Mouse (Mus musculus) retina, postnatal 7 days (tissue): ENCODE measurements around the gene Sdk2.

Source experiments
- DNase-seq: peaks from one replicate; pipeline ENCODE4 v3.0.0-alpha.2; 2012; ENCODE audit warnings: low read depth, low spot score

The Sdk2 gene

GRCm38 (mm10) chr11:113766284-113766985 lies 300.4 kb downstream of the Sdk2 start:
- DNase-seq: no peak

DNA sequence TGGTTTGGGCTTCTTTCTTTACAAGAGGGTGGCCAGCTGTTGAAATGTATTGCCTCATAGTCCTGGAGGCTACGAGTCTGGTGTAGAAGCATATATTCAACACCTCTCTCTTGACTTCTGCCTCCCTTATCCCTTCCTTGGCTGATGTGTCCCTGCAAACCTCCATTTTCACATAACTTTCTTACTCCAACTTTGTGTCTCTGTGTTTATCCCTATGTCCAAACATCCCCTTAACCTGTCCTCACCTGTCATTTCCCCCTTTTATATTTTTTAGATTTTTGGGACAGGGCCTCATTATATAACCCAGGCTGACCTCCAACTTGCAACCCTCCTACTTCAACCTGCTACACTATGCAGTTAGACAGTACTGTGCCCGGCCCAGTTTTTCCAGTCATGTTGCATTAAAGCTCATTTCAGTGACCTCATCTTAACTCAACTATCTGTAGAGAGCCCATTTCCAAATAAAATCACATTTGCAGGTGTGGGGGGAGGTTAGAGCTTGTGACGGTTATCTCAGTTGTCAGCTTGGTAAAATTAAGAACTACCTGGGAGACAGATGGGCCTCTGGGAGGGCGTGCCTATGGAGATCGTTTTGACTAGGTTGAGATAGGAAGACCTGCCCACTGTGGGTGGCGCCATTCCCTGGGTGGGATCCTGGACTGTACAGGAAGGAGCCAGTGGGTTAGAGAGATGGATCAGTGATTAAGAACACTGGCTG lies 302.6 kb downstream of the Sdk2 start:
- DNase-seq: no peak

DNA sequence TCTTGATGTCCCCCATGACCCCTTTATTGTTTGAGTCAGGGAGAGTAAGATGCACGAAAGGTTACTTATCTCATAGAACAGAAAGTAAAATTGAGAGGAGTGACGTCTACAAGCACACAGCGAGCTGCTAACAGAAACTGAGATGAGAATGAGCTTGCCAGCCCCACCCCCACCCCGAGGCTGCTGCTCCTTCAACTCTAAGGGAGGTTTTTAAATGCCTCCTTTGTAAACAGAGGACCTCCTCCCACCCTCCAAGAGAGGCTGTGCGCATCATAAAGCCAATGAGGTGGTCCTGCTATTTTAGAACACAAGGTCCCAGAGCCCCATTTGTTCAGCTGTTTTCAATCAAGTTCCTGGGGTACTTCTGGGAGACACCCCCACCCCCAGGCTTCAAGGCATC lies 303.4 kb downstream of the Sdk2 start:
- no peak for DNase-seq

DNA sequence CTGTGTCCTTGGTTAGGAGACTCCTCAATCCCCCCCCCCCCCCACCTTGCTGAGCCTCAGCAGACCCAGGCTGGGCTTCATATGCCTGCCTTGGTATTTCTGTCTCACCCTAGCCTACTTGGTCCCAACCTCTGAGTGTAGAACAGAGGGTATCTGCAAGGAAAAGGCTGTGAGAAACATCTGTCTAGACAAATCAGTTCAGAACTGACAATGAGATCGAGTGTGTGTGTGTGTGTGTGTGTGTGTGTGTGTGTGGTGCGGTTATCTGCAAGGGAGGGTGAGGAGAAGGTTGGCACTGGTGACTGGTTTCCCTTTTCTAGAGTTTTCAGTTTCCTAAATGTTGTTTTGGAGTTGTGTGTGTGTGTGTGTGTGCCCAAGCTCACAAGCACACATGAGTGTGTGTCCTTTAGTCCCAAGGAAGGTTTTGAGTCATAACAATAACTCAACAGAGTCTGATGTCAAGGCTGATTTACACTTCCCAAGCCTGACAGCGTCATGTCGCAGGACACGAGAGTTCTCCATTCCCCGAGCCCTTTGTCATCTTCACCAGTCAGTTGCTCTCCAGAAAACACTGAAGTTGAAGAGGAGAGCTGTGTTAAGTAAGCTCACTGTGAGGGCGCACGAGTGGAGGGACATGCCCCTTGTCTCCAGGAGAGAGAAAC lies 304.6 kb downstream of the Sdk2 start:
- no peak for DNase-seq

DNA sequence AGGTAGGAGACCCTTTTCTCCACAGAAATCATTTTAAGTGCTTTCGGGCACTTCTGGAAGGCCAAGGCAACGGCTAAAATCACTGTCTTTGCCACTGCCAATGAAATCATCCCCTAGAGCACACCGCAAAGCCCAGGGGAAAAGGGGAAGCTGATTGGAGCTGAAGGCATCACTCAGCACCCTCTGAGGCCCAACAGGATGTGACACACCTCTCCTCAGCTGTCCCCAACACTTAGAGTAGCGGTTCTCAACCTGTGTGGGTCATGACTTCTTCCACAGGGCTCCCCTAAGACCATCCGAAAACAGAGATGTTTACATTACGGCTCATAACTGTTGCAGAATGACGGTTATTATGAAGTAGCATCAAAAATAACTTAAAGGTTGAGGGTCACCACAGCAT lies 305.2 kb downstream of the Sdk2 start:
- DNase-seq: no peak

DNA sequence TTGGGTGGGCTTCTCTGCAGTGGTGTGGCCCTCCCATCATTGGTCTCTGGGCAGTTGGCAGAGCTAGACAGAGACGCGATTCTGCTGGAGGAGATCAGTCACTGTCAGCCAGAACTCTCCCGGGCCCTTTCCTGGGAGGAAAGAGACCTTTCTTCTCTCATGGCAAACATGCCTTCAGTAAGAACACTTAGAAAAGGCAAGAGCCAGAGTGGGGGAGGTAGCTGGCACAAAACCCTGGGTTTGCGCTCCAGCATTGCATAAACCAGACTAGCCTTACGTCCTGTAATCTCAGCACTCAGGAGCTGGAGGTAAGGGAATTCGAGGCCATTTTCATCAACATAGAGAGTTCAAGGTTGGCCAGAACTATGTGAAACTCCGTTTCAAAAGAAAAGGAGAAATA lies 306.4 kb downstream of the Sdk2 start:
- DNase-seq: no peak

- DNase-seq: no peak
Measured at GRCm38 (mm10) chr11:113758851-113759250, 308.0 kb downstream of the Sdk2 start.

GRCm38 (mm10) chr11:113756578-113756977 lies 310.3 kb downstream of the Sdk2 start:
- DNase-seq: no peak

- DNase-seq: no peak
Measured at GRCm38 (mm10) chr11:113755878-113756277, 311.0 kb downstream of the Sdk2 start.

DNA sequence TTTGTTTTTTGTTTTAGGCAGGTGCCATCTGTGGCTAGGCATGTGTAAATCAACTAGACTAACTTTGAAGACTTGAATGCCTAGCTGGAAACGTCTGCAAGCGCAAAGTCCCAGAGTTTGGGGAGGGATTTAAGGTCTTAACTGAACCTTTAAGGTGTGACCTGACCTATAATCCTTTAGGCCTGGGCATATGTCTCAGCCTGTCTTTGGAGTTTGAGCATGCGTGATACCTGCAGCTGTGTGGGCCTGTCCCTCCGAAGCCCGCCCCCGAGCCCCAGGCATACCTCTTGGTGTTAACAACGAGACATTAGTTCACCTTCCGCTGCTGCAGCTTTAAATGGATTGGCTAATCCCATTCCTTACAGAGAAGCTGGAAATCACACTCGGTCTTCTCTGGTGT lies 312.0 kb downstream of the Sdk2 start:
- no peak for DNase-seq

- DNase-seq: no peak
Measured at GRCm38 (mm10) chr11:113752685-113753430, 314.0 kb downstream of the Sdk2 start.

DNA sequence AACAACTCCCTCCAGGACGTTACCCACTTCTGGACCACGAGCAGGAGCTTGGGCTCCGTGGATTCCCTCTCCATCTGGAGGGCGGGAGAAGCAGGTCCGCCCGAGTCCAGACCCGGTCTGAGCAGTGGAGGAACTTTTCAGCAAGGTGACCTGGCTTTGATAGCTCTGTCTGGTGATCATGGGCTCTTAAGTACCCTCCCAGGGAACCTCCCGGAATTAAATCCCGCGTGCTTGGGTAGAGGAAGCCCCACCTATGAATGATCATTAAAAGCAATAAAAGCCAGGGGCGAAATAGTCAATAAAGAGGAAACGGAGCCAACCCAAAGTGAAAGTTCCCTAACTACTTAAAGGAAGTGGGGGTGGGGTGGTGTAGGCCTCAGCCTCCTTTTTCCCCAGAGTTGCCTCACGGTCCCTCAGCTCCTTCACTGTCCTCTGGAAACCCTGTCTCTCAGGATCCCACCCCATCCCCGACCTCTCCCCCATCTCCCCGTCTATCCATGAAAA lies 314.6 kb downstream of the Sdk2 start:
- DNase-seq: no peak

- DNase-seq: peak; percentile 73
Measured at GRCm38 (mm10) chr11:113751484-113752084, 315.3 kb downstream of the Sdk2 start, which contains the start of gene Cdc42ep4. Cdc42ep4 (minus strand) TSS chr11:113751881.

GRCm38 (mm10) chr11:113750571-113751483 lies 316.0 kb downstream of the Sdk2 start:
- peak; percentile 21 for DNase-seq

DNA sequence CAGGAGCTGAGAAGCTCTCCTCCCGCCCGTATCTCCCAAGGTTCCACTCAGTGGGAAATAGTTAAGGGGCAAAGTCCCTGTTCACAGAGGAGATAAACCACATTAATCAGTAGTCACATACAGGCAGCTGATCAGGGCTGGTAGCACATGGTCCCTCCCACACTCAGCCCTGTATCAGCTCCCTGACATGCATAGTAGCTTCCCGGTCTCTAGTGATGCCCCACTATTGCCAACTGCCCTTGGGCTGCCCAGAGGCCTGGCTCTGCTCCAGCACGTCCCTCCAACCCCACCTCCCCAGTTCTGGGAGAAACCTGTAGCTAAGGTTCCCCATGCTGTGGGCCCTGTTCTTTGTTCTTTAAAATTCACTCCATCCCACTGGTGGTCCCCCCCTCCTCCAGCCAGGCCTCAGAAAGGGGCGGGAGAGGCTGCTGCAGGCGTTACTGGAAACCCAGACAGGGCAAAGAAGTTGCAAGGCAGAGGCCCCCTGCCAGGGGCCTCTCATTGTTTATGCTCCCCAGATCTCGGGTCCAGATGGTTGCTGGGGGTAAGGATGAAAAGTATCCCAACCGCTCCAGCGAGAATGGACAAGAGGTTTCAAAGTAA lies 317.0 kb downstream of the Sdk2 start:
- DNase-seq: no peak

GRCm38 (mm10) chr11:113748797-113749521 lies 317.9 kb downstream of the Sdk2 start:
- no peak for DNase-seq

DNA sequence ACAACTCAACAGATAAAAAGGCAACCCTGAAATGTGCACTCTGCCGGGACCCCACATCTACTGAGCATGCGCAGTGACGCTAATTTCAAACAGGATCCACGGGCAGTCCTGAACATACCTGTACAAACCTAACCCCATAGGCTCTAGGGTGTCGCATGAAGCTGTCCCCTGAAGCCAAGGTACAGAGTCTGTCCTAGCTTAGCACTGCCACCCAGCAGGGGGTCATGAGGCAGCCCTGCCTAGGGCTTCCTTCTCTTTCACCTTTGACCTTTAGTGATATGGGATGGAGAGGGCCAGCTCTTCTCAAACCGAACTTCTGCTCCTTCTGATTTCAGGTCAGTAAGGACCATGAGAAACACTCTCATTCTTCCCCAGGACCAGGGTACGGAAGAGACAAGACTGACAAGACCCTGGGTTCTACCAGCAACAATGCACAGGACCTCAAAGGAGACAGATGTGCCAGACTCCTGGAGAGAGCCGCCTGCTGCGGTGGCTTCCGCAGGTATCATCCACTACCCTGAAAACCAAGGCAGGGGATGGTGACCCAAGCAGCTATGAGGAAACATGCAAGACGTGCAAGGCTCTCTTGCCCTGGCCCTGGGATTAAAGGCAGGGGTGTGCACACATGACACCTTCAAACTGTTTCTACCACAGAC lies 319.0 kb downstream of the Sdk2 start:
- no peak for DNase-seq

GRCm38 (mm10) chr11:113747056-113747455 lies 319.8 kb downstream of the Sdk2 start:
- no peak for DNase-seq

DNA sequence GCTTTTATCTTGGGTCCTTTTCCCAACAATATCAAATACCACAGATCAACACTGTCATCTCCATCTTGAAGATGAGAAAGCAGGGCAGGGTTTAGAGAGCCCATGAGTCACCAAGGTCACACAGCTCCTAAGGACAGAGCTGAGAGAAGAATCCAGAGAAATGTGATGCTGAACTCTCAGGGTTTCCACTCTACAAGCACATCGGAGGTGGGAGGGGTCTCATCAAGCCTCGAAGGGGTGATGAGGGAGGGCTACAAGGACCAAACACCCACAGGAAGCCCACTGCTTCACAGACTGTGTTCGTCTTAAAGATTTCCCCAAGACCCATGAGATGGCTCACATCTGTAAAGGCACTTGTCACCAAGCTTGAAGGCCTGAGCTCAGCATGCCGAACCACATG lies 320.9 kb downstream of the Sdk2 start:
- no peak for DNase-seq
